Mouse (Mus musculus) embryonic facial prominence, embryonic 13.5 days (tissue): ENCODE results near the gene Tfap2e. TPM values are rescaled to one million over a fixed set of nuclear protein-coding genes. Genes with fewer than 3 reads are reported as not detected.
A peak's percentile ranks its signal among the peaks of the same experiment; 100 is the strongest.

ENCODE experiments used
- ATAC-seq: fragments of 200-750 bp; cut with Nextera tagmentation; 2 replicates; pipeline ENCODE4 v1.8.0; 2017; ENCODE audit warnings: low read depth; ENCODE audit not compliant: insufficient number of reproducible peaks, insufficient read depth, low FRiP score, low TSS enrichment
- H3K27ac ChIP-seq: fragments of 300-500 bp; sonication (generic); 2 replicates; pipeline ENCODE4 v1.5.1; 2015; ENCODE audit warnings: moderate library complexity, mild to moderate bottlenecking, inconsistent platforms
- H3K27me3 ChIP-seq: fragments of 300-500 bp; sonication (generic); 2 replicates; pipeline ENCODE4 v1.6.1; 2015; ENCODE audit warnings: mild to moderate bottlenecking, inconsistent platforms
- H3K36me3 ChIP-seq: fragments of 300-500 bp; sonication (generic); 2 replicates; pipeline ENCODE4 v1.6.1; 2015; ENCODE audit warnings: mild to moderate bottlenecking, inconsistent platforms
- H3K4me1 ChIP-seq: fragments of 300-500 bp; sonication (generic); 2 replicates; pipeline ENCODE4 v1.6.1; 2015; ENCODE audit warnings: inconsistent platforms
- H3K4me2 ChIP-seq: fragments of 300-500 bp; sonication (generic); 2 replicates; pipeline ENCODE4 v1.6.1; 2015; ENCODE audit warnings: moderate library complexity, mild to moderate bottlenecking, inconsistent platforms
- H3K4me3 ChIP-seq: fragments of 300-500 bp; sonication (generic); 2 replicates; pipeline ENCODE4 v1.5.1; 2015; ENCODE audit warnings: mild to moderate bottlenecking, inconsistent platforms
- H3K9ac ChIP-seq: fragments of 300-500 bp; sonication (generic); 2 replicates; pipeline ENCODE4 v1.6.1; 2015; ENCODE audit warnings: mild to moderate bottlenecking, inconsistent platforms
- H3K9me3 ChIP-seq: fragments of 300-500 bp; sonication (generic); 2 replicates; pipeline ENCODE4 v1.6.1; 2016; ENCODE audit warnings: inconsistent platforms
- WGBS: fragments of 180-500 bp; shearing (Covaris S2); methylation state at CpG from one replicate; pipeline ENCODE4 v1.1.7; 2015; ENCODE audit warnings: mixed read lengths; 5-methylcytosine and 5-hydroxymethylcytosine counted together
- polyA plus RNA-seq: library from polyadenylated mRNA; unstranded; fragments of >200 nt; fragmentation: Nextera tagmentation; extraction: Ambion mirVana; gene quantifications from 2 replicates; pipeline ENCODE4 v1.2.1, GENCODE M21; 2015

The Tfap2e gene
- polyA plus RNA-seq, 1 experiment from 2014 or later: not detected

- H3K4me3 ChIP-seq: no peak overlapping the region
- peaks cover 32% of the 10 kb centered on the region for H3K36me3 ChIP-seq
- H3K9me3 ChIP-seq: no peaks in the 10 kb centered on the region
- 79% methylated on average over 11 of the region's 11 CpGs for WGBS
- H3K4me1 ChIP-seq: no peaks in the 10 kb centered on the region
- no peak overlapping the region for H3K4me2 ChIP-seq
- H3K9ac ChIP-seq: no peak overlapping the region
- H3K27ac ChIP-seq: no peak overlapping the region
- H3K27me3 ChIP-seq: no peaks in the 10 kb centered on the region
- no peak for ATAC-seq
Measured at GRCm38 (mm10) chr4:126762586-126763359, 26.7 kb upstream of the Tfap2e start.

- WGBS: 83% methylated on average over 2 of the region's 2 CpGs
- H3K27ac ChIP-seq: no peak overlapping the region
- no peak overlapping the region for H3K9ac ChIP-seq
- H3K4me2 ChIP-seq: no peak overlapping the region
- ATAC-seq: no peak
- H3K27me3 ChIP-seq: no peaks in the 10 kb centered on the region
- H3K36me3 ChIP-seq: peaks cover 34% of the 10 kb centered on the region
- H3K9me3 ChIP-seq: no peaks in the 10 kb centered on the region
- H3K4me3 ChIP-seq: no peak overlapping the region
- H3K4me1 ChIP-seq: peaks cover 7% of the 10 kb centered on the region
Measured at GRCm38 (mm10) chr4:126759435-126759834, 23.4 kb upstream of the Tfap2e start.

- ATAC-seq: no peak
- Histone ChIP-seq H3K27ac (no peak overlapping the region), H3K4me1 (peaks cover 10% of the 10 kb centered on the region), H3K36me3 (peaks cover 31% of the 10 kb centered on the region), H3K9ac (no peak overlapping the region), H3K9me3 (no peaks in the 10 kb centered on the region), H3K27me3 (no peaks in the 10 kb centered on the region), H3K4me2 (no peak overlapping the region), H3K4me3 (no peak overlapping the region)
- 83% methylated on average over 5 of the region's 5 CpGs for WGBS
Measured at GRCm38 (mm10) chr4:126758299-126758698, 22.3 kb upstream of the Tfap2e start.

GRCm38 (mm10) chr4:126756766-126757165 lies 20.7 kb upstream of the Tfap2e start:
- 84% methylated on average over 4 of the region's 4 CpGs for WGBS
- Histone ChIP-seq H3K4me2 (no peak overlapping the region), H3K4me1 (peaks cover 20% of the 10 kb centered on the region), H3K27ac (no peak overlapping the region), H3K9ac (no peak overlapping the region), H3K36me3 (peaks cover 27% of the 10 kb centered on the region), H3K9me3 (no peaks in the 10 kb centered on the region), H3K27me3 (no peaks in the 10 kb centered on the region), H3K4me3 (no peak overlapping the region)
- ATAC-seq: no peak

GRCm38 (mm10) chr4:126754736-126755374 lies 18.8 kb upstream of the Tfap2e start:
- H3K4me2 ChIP-seq: peak overlapping the region; percentile 100
- H3K4me3 ChIP-seq: peak overlapping the region; percentile 93
- no peaks in the 10 kb centered on the region for H3K27me3 ChIP-seq
- H3K4me1 ChIP-seq: peaks cover 37% of the 10 kb centered on the region
- 52% methylated on average over 12 of the region's 12 CpGs for WGBS
- ATAC-seq: no peak
- no peak overlapping the region for H3K27ac ChIP-seq
- H3K9ac ChIP-seq: peak overlapping the region; percentile 40; the same call in 1 of the 2 replicates
- peaks cover 23% of the 10 kb centered on the region for H3K36me3 ChIP-seq
- H3K9me3 ChIP-seq: no peaks in the 10 kb centered on the region

GRCm38 (mm10) chr4:126754231-126754611 lies 18.2 kb upstream of the Tfap2e start:
- Histone ChIP-seq H3K36me3 (peaks cover 23% of the 10 kb centered on the region), H3K4me2 (peak overlapping the region; percentile 100), H3K27me3 (no peaks in the 10 kb centered on the region), H3K27ac (peak overlapping the region; percentile 95; the same call in 1 of the 2 replicates), H3K9ac (peak overlapping the region; percentile 85), H3K9me3 (no peaks in the 10 kb centered on the region), H3K4me3 (peak overlapping the region; percentile 93), H3K4me1 (peaks cover 42% of the 10 kb centered on the region)
- no peak for ATAC-seq
- WGBS: under 1% methylated on average over 12 of the region's 12 CpGs

- Histone ChIP-seq H3K4me3 (peak within 1 kb of the TSS; percentile 93), H3K27ac (peak within 1 kb of the TSS; percentile 95), H3K4me1 (peaks cover 49% of the 10 kb centered on the region), H3K4me2 (peak within 1 kb of the TSS; percentile 100), H3K9ac (peak within 1 kb of the TSS; percentile 85), H3K36me3 (peaks cover 30% of the 10 kb centered on the region), H3K9me3 (no peaks in the 10 kb centered on the region), H3K27me3 (no peaks in the 10 kb centered on the region)
- ATAC-seq: peak; percentile 99
- under 1% methylated on average over 70 of the region's 71 CpGs for WGBS
Measured at GRCm38 (mm10) chr4:126753268-126754230, 17.5 kb upstream of the Tfap2e start, which contains the start of the genes Ncdn and AU040320. Gene Ncdn (minus strand): TSS chr4:126753438. Gene AU040320 (plus strand): TSS chr4:126753544.

GRCm38 (mm10) chr4:126752608-126753141 lies 16.6 kb upstream of the Tfap2e start:
- under 1% methylated on average over 23 of the region's 23 CpGs for WGBS
- peak overlapping the region; percentile 85 for H3K9ac ChIP-seq
- H3K27ac ChIP-seq: peak overlapping the region; percentile 95
- no peaks in the 10 kb centered on the region for H3K9me3 ChIP-seq
- H3K4me3 ChIP-seq: peak overlapping the region; percentile 93
- peak overlapping the region; percentile 100 for H3K4me2 ChIP-seq
- peaks cover 52% of the 10 kb centered on the region for H3K4me1 ChIP-seq
- no peaks in the 10 kb centered on the region for H3K27me3 ChIP-seq
- H3K36me3 ChIP-seq: peaks cover 30% of the 10 kb centered on the region
- ATAC-seq: no peak

- no peak for ATAC-seq
- WGBS: 3% methylated on average over 13 of the region's 13 CpGs
Measured at GRCm38 (mm10) chr4:126752024-126752607, 16.1 kb upstream of the Tfap2e start.

GRCm38 (mm10) chr4:126751556-126752023 lies 15.6 kb upstream of the Tfap2e start:
- Histone ChIP-seq H3K9ac (peak overlapping the region; percentile 85), H3K4me3 (peak overlapping the region; percentile 93)
- 51% methylated on average over 10 of the region's 10 CpGs for whole genome bisulfite sequencing

More at GRCm38 (mm10) chr4:126752024-126752607, 16.1 kb upstream of the Tfap2e start:
- Histone ChIP-seq H3K4me2 (peak overlapping the region; percentile 100), H3K36me3 (peaks cover 33% of the 10 kb centered on the region), H3K9ac (peak overlapping the region; percentile 85), H3K27ac (peak overlapping the region; percentile 55; the same call in 1 of the 2 replicates), H3K27me3 (no peaks in the 10 kb centered on the region), H3K9me3 (no peaks in the 10 kb centered on the region), H3K4me1 (peaks cover 52% of the 10 kb centered on the region), H3K4me3 (peak overlapping the region; percentile 93)

More at GRCm38 (mm10) chr4:126751556-126752023, 15.6 kb upstream of the Tfap2e start:
- H3K27me3 ChIP-seq: no peaks in the 10 kb centered on the region
- peak overlapping the region; percentile 100 for H3K4me2 ChIP-seq
- H3K27ac ChIP-seq: 0 out of 2 replicates have a peak overlapping the region, but pooled peaks have one; percentile 16
- peaks cover 52% of the 10 kb centered on the region for H3K4me1 ChIP-seq
- ATAC-seq: no peak
- peaks cover 38% of the 10 kb centered on the region for H3K36me3 ChIP-seq
- H3K9me3 ChIP-seq: no peaks in the 10 kb centered on the region
